Mouse (Mus musculus) T-helper 1 cell (primary cell): ENCODE data around the gene Slc34a1.

Source experiments
- in situ Hi-C: fragments of 300-600 bp; cut with MboI, MseI; formaldehyde crosslinking; loops from one replicate; pipeline ENCODE4 v1.15.1; 2025; ENCODE audit warnings: high pct_unique_total_duplicates

The Slc34a1 gene

DNA sequence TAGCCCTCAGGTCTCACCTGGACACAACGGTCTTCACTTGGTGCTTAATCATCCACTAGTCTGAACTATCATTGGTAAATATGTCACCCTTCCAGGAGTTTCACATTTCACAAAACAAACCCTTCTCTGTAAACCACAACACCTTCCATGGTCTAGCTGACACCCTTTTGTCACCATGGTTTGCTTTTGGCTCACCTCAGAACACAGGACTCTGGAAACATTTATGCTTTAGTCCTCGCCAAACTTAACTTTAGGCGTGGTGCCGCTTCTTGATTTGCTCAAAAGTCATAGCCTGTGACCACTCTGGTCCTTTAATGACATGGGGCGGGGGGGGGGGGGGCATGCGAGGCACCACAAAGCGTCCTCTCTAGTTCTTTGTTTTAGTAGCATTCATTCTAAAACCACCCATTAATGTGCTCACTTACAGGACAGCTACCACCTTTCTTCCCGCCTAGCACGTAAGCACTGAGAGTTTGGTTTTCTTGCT is 45.9 kb downstream of the Slc34a1 start:
- in situ Hi-C loops: no loop called here

DNA sequence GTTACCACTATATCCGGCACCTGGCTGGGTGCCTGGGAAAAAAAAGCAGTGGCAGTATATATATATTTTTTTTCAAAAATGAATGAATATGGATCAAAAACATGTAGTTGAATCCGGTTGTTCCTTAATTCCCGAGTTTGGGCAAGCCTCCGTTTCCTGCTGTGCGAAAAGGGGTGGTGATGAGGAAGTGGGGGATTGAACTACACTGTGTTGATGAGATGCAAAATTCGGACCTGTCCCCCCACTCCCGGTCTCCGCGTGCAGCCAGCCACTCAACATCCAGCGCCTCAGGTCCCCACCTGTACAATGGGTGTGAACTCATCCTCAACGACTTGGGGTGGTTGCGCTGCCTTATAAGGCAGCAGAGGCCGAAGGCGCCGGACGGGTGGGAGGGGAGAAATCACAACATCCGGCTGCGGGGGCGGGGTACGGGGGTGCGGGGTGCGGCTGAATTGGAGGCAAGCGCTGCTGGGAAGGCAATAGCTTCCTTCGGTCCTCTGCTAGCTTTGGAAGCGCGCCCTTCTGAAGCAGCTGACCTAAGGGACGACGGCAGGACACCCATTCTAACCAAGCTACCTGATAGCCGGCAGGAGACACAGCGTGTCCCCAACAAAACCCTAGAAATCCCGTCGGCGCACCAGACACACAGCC is 46.4 kb downstream of the Slc34a1 start:
- in situ Hi-C loops: no loop called here

DNA sequence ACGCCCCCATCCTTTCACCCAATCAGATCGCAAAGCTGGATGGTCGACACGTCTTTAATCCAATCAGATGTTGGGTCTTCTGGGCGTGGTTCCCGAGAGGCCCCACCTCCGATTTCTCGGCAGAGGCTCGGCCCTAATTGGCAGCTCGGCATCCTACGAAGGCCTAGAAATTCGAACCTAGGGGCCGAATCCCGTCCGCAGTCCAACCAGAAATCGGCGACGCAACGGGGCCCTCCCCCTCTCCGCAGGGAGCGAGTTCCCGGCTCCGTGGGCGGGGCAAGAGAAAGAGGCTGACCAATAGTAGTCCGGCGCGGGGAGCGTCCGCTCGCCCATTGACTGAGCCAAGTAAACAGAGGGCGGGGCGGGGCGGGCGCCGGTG is 46.9 kb downstream of the Slc34a1 start, which contains the start of gene Grk6:
TSS of gene Grk6 (plus strand) at position 136 of the 379 bp plus-strand sequence.
- in situ Hi-C loops: no loop called here

DNA sequence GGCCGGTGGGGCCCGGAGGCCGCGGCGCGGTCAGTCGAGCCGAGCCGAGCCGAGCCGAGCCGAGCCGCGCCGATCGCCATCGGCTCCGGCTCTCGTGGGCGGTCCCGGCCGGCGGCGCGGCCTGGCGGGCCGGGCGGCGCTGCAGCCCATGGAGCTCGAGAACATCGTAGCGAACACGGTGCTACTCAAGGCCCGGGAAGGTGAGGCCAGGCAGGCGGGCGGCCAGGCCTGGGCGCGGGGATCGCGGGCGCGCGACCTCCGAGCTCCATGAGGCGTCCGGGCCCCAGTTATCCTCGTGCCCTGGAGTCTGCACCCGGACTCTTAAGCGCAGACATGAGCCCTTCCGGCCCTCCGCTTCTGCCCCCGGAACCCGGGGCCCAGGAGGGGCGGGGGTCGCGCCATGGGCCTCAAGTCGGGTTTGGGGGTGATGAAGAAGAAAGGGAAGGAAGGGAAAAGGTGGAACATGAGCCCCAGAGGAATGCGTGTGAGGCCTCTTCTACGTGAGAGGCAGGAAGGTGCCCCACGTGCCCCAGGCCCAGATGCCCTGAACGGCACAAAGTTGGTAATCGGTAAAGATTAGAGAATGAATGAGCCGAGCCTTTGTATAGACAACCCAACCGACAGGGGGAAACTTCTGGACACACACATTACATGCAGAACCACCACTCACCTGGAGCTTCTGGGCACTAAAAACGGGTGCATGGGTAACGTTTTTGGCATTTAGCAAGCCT is 47.5 kb downstream of the Slc34a1 start:
- in situ Hi-C loops: no loop called here

DNA sequence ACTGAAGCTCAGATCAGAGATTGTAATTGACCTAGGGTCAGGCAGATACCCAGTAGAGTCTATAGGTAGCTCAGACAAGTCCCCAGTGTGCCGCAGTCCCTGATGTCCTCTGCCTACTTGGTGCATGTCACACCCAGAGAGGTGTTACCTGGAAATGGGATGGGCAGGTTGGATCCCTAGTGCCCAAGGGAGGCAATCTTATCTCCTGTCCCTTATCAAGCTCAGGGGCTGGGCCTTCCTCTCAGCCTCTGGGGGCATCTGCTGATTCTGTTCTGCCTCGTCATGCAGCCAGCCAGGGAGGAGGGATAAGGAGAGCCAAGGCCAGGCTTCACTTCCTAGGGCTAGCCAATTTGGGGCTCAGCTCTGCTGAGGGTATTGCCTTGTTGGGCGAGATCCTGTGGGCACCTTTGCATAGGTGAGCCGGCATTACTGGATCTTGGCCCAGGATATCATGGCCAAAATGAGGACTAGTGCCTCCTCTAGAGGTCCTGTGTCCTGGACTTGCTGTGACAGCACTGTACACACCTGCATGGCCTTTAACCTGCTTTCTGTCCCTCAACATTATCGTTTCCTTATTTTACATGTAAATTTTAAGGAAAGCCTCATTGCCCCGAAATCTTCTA is 48.6 kb downstream of the Slc34a1 start:
- in situ Hi-C loops: no loop called here

DNA sequence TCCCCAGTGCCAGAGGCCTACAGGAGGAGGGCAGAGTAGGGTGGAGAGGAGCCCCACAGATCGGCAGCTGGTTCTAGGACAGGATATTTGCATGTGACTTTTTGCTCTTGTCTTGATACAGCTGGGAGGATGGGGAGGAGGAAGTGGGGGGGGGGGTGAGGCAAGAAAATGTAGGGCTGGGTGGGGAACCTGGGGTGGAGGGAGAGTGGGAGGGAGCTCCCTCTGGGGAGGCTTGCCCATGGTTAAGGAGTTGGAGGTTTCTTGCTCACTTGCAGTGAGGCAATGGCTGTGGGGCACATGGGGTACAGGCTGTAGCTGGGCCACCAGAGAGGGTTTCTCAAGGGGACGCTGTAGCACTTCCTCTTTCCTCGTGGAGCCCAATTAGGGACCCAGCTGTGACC is 49.6 kb downstream of the Slc34a1 start:
- in situ Hi-C loops: no loop called here

DNA sequence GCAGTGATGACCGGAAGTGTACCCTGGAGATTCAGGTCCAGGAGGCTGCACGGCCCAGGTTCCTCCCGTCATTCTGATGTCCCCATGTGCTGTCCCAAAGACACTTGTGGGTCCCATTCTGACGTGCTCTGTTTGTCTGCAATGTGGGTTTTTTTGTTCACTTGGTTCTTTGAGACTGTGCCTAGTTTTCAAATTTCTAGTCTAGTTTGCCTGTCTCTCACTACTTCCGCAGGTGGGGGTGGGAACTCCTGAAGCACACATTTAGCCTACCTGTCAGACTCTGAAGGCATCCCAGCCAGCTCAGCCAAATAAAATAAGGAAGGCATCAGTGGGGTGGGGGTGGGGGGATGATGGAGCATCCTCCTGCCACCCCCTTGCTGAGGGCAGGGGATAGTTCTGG is 50.1 kb downstream of the Slc34a1 start:
- in situ Hi-C loops: no loop called here

DNA sequence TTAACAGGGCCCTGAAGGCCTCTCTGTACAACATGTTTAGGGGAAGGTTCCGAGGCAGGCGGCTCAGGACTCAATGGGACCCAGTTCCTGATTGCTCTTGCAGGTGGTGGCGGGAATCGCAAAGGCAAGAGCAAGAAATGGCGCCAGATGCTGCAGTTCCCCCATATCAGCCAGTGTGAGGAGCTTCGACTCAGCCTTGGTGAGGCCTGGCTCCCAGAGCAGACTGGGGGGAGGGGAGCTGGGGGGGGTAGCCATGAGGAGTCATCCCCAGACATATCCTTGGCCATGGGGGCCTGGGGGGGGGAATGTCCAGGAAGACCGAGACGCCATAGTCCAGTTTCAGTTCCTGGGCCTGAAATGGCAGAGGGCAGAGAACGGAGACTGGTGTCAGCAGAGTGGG is 51.2 kb downstream of the Slc34a1 start:
- in situ Hi-C loops: no loop called here

DNA sequence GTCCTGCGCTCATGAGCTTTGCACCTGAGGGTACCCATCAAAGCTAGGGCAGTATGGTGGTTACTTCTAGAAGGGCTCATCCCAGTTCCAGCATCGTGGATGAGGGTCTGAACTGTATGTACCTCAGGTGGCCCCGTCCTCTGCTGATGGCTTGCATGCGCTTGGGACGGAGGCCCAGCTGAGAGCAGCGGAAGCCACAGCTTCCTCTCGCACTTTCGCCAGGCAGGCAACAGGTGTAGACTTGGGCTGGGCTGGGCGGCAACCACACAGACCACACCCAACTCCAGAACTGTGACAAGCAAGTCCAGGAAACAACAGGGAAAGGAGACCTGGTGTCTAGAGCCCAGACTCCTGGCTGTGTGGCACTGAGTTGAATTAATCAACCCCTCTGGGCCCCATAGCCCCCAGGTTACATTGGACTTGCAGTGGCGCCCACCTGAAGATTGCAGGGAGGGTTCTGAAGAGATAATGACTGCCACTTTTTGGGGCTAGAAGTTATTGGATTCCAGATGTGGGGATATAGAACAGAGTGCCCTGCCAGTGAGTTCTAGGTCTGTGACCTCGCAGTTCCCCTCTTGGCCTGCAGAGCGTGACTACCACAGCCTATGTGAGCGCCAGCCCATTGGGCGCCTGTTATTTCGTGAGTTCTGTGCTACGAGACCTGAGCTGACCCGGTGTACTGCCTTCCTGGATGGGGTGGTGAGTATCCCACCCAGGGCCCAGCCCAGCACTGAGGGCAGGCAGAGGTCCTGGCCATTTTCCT is 51.9 kb downstream of the Slc34a1 start:
- in situ Hi-C loops: no loop called here

DNA sequence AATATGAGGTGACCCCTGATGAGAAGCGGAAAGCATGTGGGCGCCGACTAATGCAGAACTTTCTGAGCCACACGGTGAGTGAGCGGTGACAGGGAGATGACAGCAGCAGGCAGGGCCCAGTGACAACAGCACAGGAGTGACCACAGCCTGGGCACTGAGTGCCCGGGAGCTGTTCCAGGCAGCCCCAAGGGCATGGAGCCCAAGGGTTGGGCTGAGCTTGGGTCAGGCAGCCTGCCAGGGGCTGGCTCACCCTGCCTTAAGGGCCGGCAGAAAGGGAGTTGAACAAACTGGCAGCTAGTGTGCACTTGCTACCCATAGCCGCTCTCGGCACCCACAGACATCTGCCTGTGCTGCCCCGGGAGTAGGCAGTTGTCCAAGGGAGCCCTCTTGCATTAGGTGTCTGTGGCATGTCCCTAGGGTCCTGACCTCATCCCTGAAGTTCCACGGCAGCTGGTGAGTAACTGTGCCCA is 52.6 kb downstream of the Slc34a1 start:
- in situ Hi-C loops: no loop called here

DNA sequence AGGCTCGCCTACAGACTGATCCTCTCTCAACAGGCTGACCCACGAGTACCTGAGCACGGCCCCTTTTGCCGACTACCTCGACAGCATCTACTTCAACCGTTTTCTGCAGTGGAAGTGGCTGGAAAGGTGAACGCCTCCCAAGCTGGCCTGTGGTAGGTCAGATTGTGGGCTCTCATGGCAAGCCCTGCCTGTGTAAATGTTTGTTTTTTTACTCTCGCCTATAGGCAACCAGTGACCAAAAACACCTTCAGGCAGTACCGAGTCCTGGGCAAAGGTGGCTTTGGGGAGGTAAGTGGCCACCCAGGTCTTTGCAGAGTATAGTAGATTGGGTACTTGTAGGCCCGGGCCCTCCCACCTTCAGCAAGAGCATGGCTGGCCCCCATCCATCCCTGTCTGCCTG is 53.3 kb downstream of the Slc34a1 start:
- in situ Hi-C loops: no loop called here

DNA sequence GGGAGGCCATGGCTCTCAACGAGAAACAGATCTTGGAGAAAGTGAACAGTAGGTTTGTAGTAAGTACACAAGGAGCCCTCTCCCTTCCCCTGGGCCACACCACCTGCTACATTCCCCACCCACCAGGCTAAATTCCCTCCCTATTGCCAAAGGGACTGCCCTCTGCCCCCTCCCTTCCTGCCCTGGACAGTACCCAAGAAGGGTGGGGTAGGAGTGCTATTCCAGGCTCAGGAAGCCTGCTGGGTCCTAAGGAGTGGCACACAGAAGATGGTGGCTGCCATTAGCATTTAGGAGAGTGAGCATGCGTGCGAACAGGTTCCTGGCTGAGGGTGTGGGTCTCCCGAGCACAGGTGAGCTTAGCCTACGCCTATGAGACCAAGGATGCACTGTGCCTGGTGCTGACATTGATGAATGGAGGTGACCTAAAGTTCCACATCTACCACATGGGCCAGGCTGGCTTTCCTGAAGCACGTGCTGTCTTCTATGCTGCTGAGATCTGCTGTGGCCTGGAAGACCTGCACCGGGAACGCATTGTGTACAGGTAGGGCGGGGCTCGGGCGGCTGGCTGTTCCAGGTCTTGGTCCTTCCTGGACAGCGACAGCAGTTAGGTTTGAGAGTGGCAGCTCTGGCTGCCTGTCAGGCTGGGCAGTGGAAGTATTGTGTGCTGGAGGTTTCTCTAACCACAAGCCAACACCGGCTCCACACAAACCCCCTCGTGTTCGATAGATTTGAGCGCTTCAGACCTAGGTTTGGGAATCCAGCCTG is 54.0 kb downstream of the Slc34a1 start:
- in situ Hi-C loops: no loop called here

DNA sequence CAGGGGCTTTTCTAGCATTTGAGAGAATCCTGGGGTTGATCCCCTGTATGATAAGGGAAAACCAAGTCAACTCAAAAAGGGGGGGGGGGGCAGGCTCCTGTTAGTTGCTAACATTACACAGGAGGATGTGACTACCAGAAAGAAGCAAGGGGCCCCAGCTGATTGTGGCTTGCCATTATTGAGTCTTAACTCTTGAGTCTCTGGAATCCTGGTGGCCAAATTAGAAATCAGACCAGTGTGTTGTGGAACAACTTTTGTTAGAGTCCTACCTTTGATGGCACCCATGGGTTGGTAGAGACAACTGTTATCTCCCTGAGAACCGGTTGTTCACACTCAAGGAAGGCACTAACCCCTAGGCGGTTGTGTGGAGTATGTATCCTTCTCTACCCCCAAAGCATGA is 65.0 kb downstream of the Slc34a1 start:
- in situ Hi-C loops: no loop called here

DNA sequence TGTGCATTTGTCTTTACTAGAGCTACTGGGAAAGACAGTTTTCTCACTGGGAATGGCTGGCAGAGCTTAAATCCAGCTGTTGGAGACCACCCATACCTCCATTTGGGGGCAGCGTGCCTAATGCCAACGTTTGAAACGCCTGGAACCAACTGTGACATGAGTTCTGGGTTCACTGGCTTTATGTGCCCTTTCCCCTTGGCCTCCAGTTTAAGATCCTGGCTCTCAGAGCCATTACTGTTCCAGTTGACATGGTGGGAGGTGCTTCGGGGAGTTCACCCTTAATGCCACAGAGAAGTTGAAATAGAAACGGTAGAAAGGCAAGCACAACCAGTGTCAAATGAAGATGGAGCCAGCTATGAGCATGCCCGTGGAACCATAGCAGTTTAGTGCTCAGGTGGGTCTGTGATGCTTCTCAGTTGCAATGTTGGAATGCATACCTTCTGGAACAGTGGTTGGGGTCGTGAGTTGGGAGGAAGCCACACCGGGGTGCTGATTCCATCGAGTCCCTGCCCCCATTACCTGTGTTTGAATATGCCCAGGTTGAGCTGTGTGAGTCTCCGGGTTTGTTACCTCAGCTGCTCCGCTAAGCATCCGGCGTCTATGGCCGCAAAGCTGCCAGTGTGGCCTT is 65.5 kb downstream of the Slc34a1 start:
- in situ Hi-C loops: no loop called here

DNA sequence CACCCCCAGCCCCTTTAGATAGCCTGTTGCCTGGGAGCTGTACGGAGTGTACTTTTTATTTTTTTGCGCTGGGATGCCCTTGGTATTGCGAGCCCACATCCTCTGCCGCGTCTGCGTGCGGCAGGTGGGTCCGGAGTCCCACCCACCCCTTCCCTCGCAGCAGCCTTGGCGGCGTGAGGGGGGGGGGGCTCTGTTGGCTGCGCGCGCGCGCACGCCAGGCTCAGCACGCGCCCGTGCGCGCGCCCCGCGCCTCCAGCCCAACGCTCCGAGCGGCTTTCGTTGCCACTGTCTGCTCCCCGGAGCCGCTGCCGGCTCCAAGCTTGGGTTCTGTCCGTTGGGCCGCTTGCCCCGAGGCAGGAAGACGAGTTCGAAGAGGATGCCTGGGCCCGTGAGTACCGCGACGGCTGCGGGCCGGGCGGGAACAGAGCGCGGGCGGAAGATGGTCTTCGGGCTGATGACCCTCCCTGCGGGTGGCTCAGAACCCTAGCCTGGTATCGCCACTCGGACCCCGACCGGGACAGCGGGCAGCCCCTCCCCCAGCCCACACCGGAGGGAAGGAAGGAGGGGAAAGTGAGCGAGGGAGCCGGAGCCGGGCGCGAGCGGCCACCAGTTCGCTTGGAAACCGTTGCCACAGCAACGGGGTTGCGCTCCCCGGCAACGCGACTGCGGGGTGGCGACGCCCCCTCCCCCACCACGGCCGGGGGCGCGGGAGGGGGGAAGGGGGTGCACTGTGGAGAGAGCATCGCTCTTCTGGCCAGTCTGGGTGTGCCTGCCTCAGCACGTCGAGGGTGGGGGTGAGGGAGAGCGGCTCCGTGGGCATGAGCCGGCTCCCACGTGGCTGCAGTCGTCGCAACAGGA is 66.3 kb downstream of the Slc34a1 start, which contains the start of gene Prr7:
TSS of gene Prr7 (plus strand) at position 241 of the 858 bp plus-strand sequence.
- in situ Hi-C loops: no loop called here

DNA sequence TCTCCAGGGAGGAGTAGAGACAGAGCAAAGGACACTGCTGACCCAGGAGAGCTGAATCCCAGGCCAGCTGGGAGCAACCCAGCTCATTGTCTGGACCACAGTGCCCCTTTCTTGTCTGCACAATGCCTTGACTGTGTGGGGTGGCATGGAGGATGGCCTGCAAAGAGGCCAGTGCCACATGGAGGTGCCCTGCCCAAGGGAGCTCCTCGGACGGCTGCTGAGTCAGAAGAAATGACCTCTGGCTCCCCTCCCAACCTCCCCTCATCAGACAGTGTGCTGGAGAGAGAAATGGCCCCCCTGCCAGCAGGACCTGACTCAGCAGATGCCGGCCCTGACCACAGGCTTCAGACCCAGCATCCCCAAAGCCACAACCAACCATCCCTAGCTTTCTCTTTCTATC is 67.2 kb downstream of the Slc34a1 start:
- in situ Hi-C loops: loop anchor here (5.0 kb wide), 1 partner anchor 43 kb away; no protein-coding TSS in a partner anchor
